Mouse (Mus musculus) gastrocnemius, adult 2 months (tissue): ENCODE data around the gene Fam222b. TPM values are rescaled to one million over a fixed set of nuclear protein-coding genes. Genes with fewer than 3 reads are reported as not detected.
"Not testable (repeated sequence)": the region's sequence is repeated elsewhere in the genome, so short reads cannot be mapped to it uniquely, and the experiment has no call there.

Source experiments
- DNase-seq: peaks from one replicate; pipeline ENCODE4 v3.0.0; 2022
- H3K27ac ChIP-seq: fragments of 200-600 bp; 2 replicates; pipeline ENCODE4 v1.8.1; 2022; ENCODE audit warnings: mild to moderate bottlenecking
- H3K4me3 ChIP-seq: fragments of 200-600 bp; 2 replicates; pipeline ENCODE4 v1.8.1; 2022; ENCODE audit warnings: mild to moderate bottlenecking, moderate library complexity
- CTCF ChIP-seq: fragments of 200-600 bp; IDR thresholded peaks from 2 replicates; pipeline ENCODE4 v1.8.1; 2022; ENCODE audit warnings: antibody characterized with exemption, mild to moderate bottlenecking, moderate library complexity
- intact Hi-C: fragments of 180-260 bp; cut with DNase I; formaldehyde crosslinking; loops from one replicate; pipeline ENCODE4 v1.15.1; 2025
- long read RNA-seq, 2 experiments: library from polyadenylated mRNA; stranded (forward); transcript quantifications; one replicate each; pipeline ENCODE4 v2.0.0; 2021
- total RNA-seq, 2 experiments: library from RNA; stranded (reverse); gene quantifications; 2 replicates each; pipeline ENCODE4 v1.2.3; 2021

Gene Fam222b
- 1 to 10 TPM; 7.1 to 7.9 TPM for total RNA-seq
- long read RNA-seq, experiment 1, transcript Fam222b-201 (3 exons, 3,258 nt) = major isoform, 10 of 19 reads
- long read RNA-seq, experiment 1, partial matches to known transcripts = 5 of 19 reads
- long read RNA-seq, experiment 1, other reads (novel, unspliced or antisense) = 1 of 19 reads
- long read RNA-seq, experiment 2, transcript Fam222b-201 (3 exons, 3,258 nt) = major isoform, 13 of 18 reads
- long read RNA-seq, experiment 2, partial matches to known transcripts = 0 of 18 reads
- long read RNA-seq, experiment 2, other reads (novel, unspliced or antisense) = 2 of 18 reads

- no peak for TF ChIP-seq CTCF
- peak within 1 kb of the TSS; percentile 93 for H3K27ac ChIP-seq
- intact Hi-C loops = loop anchor here (5.0 kb wide), 1 partner anchor 63 kb away; no protein-coding TSS in a partner anchor
- H3K4me3 ChIP-seq = peak within 1 kb of the TSS; percentile 90
- DNase-seq = peak; percentile 98
Observed at GRCm38 (mm10) chr11:78094504-78095143, at the start of gene Fam222b. Gene Fam222b, plus strand, starts transcription at chr11:78094660.

- TF ChIP-seq CTCF = no peak
- Histone ChIP-seq H3K4me3 (peak overlapping the region; percentile 59), H3K27ac (peak overlapping the region; percentile 90)
- intact Hi-C loops = no loop called here
- DNase-seq = peak; percentile 95
Observed at GRCm38 (mm10) chr11:78044758-78045251, 49.7 kb upstream of the Fam222b start.

DNA sequence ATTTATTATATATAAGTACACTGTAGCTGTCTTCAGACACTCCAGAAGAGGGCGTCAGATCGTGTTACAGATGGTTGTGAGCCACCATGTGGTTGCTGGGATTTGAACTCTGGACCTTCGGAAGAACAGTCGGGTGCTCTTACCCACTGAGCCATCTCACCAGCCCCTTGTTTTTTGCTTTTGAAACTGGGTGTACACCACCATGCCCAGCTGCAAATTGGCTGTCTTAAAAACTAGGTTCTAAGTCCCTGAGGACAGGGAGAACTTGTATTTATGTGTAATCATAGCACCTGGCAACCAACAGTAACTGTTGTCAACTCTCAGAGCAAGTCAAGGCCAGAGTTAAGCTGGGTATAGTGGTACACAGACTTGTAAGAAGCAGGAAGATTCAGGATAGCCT lies 45.8 kb upstream of the Fam222b start:
- H3K27ac ChIP-seq, intact Hi-C loops, H3K4me3 ChIP-seq, DNase-seq: not testable (repeated sequence)

- Histone ChIP-seq H3K4me3 (no peak overlapping the region), H3K27ac (no peak overlapping the region)
- intact Hi-C loops = no loop called here
- no peak for TF ChIP-seq CTCF
- DNase-seq = no peak
Observed at GRCm38 (mm10) chr11:78053078-78053477, 41.4 kb upstream of the Fam222b start.

GRCm38 (mm10) chr11:78056946-78057345 lies 37.5 kb upstream of the Fam222b start:
- Histone ChIP-seq H3K4me3 (no peak overlapping the region), H3K27ac (no peak overlapping the region)
- no peak for DNase-seq
- intact Hi-C loops = no loop called here
- no peak for TF ChIP-seq CTCF

GRCm38 (mm10) chr11:78059833-78060757 lies 34.4 kb upstream of the Fam222b start:
- Histone ChIP-seq H3K4me3 (no peak overlapping the region), H3K27ac (no peak overlapping the region)
- intact Hi-C loops = loop anchor here (1.0 to 5.0 kb wide), 2 partner anchors 92 to 116 kb away; partner anchors contain the start of genes Nek8 and Tlcd1
- DNase-seq = peak; percentile 91
- peak; percentile 94 for TF ChIP-seq CTCF

DNA sequence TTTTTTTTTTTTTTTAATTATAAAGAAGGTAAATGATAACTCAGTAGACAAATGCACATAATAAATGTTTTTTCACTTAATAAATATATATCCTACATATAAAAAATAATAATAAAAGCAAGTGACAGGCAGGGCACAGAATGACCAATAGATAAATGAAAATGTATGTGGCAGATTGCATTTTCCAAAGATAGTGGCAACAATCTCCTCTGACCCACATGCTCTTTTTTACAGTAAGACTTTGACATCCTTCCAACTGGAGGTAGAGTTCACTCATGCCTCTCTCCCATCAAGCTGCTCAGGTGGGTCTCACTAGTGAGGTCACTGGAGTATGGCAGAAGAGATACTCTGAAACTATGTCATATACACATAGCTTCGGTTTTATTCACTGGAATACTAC lies 31.9 kb upstream of the Fam222b start:
- H3K4me3 ChIP-seq = no peak overlapping the region
- no peak for DNase-seq
- intact Hi-C loops = loop anchor here (5.0 kb wide), 1 partner anchor 90 kb away; no protein-coding TSS in a partner anchor
- H3K27ac ChIP-seq = no peak overlapping the region
- TF ChIP-seq CTCF = no peak

- no peak overlapping the region for H3K27ac ChIP-seq
- TF ChIP-seq CTCF = no peak
- DNase-seq = no peak
- intact Hi-C loops = no loop called here
- H3K4me3 ChIP-seq = no peak overlapping the region
Observed at GRCm38 (mm10) chr11:78065906-78066305, 28.6 kb upstream of the Fam222b start.

GRCm38 (mm10) chr11:78066641-78067040 lies 27.8 kb upstream of the Fam222b start:
- DNase-seq = no peak
- no peak overlapping the region for H3K27ac ChIP-seq
- no peak overlapping the region for H3K4me3 ChIP-seq
- TF ChIP-seq CTCF = no peak
- intact Hi-C loops = no loop called here

- no peak for DNase-seq
- Histone ChIP-seq H3K27ac (no peak overlapping the region), H3K4me3 (no peak overlapping the region)
- intact Hi-C loops = no loop called here
- TF ChIP-seq CTCF = no peak
Observed at GRCm38 (mm10) chr11:78067566-78067965, 26.9 kb upstream of the Fam222b start.

DNA sequence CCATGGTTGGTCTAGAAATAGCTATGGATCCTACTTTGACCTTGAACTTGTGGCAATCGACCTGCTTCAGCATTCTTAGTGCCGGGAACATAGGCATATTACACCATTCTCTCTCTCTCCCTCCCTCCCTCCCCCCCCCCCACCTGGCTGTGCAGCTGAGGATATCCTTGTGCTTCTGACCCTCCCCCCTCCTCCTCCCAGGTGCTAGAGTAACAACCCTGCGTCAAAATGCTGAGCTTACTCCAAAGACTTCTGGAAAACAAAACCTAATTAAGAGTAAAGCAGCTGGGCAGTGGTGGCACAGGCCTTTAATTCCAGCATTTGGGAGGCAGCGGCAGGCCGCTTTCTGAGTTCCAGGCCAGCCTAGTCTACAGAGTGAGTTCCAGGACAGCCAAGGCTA lies 25.3 kb upstream of the Fam222b start:
- Histone ChIP-seq H3K27ac (no peak overlapping the region), H3K4me3 (no peak overlapping the region)
- intact Hi-C loops = no loop called here
- DNase-seq = no peak
- no peak for TF ChIP-seq CTCF

GRCm38 (mm10) chr11:78069646-78070045 lies 24.8 kb upstream of the Fam222b start:
- Histone ChIP-seq H3K27ac (no peak overlapping the region), H3K4me3 (no peak overlapping the region)
- DNase-seq = no peak
- intact Hi-C loops = no loop called here
- TF ChIP-seq CTCF = no peak
